Mouse (Mus musculus) fat pad, adult 2 months (tissue): ENCODE data around the gene Dzip1.

Experiments used
- DNase-seq: peaks from one replicate; pipeline ENCODE4 v3.0.0-alpha.2; 2011; ENCODE audit warnings: low read depth, low spot score; ENCODE audit errors: extremely low read depth

The Dzip1 gene

DNA sequence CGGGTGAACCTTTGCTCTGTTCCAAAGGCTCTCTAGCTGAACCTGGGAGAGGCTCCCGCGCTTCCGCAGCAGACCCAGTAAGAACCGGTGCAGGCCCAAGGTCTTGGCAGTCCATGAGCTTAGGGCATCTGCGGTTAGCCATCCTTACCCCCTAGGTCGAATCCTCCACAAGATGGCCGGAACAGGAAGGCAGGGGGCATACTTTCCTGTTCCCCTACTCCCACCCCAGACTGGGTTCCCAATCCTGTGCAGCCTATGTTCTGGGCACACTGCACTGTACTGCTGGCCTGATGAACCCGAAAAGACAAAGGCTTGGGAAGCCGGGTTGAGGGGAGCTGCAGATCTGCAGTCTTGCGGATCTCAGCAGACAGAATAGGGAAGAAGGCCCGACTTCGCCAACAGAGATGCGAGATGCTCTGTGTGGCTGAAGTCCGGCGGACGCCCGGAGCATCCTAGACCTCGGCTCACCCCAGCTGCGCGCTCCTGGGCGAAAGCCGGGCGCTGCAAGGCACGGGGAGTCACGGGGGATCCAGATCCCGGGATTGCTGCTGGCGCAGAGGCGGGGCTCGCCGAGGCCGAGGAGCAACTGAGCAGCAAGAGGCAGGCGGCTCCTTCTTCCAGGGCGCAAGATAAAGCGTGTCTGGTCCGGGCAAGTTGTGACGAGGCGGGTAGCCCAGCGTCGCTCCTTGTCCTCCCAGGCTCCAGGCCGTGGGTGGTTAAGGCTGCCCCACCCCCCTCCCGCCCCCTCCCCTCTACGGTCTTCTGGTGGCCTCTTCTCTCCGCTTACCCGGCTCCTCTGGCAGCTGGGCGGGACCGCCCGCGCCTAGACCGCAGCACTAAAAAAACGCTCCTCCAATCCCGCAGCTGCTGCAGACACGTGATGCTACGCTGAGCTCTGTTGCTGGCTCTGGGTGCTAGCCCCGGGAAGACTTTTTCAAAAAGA, at the start of gene Dzip1:
Gene Dzip1, minus strand, starts transcription at position 788 of the 943 bp plus-strand sequence.
- no peak for DNase-seq

DNA sequence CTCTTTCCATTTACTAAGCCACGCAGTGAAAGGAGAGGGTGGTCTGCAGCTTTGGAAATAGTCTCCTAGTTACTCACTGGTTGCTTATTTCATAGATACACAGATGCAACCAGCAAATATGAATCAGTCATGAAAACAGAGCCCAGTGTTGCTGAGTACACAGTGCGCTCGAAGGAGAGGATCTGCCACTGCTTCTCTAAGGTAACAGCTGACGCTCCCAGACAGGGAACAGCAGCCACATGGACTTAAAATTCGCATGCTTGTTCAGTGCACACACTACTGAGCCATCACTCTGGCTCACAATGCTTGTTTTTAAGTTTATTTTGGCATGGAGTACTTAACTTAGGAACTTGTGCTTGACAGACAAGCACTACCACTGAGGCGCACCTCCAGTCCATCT, 47.0 kb upstream of the Dzip1 start:
- DNase-seq: no peak

GRCm38 (mm10) chr14:118967646-118968045, 42.4 kb upstream of the Dzip1 start:
- no peak for DNase-seq

DNA sequence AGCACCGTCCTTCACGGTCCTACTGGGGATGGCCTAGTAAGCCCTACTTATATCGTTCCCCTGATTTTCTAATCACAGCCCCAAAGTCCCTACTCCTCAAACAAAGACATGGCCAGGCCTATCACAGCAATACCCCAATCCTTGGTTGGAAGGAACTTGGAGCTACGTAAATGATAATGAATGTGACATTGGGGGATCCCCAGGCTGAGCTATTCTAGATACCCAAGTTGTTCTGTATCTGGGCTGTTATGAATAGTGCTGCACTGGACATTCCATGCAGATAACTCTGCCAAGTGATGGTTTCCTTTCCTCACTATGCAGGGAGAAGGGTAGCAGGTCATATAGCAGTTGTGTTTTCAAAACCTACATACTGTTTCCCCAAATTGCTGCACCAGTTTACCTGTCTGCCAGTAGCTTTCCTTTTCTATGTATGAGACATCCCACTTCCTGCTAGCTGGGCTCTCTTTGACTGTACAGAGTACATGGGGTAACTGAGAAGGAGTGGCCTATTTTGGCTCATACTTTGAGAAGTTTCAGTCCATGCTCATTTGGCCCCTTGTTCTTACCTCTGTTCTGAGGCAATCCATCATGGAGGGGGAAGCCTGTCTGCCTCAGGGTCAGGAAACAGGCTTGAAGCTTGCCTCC, 40.2 kb upstream of the Dzip1 start:
- DNase-seq: no peak

GRCm38 (mm10) chr14:118958010-118958409, 32.8 kb upstream of the Dzip1 start:
- DNase-seq: peak; percentile 31

GRCm38 (mm10) chr14:118951912-118952583, 26.8 kb upstream of the Dzip1 start:
- peak; percentile 14 for DNase-seq

DNA sequence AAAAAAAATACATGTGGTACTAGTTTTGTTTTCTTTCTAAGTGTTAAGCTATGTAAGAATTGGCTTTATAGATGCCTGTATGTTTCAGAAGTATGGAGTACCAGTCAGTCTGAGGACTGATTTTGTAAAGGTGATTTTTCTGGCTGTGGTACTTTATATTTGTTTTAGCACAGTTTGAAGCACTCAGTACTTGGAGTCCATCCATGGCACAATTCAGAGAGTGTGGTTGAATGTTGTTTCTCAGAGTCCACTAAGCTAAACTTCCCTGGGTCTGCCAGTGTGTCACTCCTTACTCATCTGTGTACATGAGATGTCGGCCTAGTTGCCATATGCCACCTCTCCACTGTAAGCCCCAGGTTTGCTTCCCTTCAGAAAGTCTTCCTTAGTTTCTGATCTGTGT, 23.6 kb upstream of the Dzip1 start:
- DNase-seq: no peak

GRCm38 (mm10) chr14:118944702-118945101, 19.4 kb upstream of the Dzip1 start:
- no peak for DNase-seq

DNA sequence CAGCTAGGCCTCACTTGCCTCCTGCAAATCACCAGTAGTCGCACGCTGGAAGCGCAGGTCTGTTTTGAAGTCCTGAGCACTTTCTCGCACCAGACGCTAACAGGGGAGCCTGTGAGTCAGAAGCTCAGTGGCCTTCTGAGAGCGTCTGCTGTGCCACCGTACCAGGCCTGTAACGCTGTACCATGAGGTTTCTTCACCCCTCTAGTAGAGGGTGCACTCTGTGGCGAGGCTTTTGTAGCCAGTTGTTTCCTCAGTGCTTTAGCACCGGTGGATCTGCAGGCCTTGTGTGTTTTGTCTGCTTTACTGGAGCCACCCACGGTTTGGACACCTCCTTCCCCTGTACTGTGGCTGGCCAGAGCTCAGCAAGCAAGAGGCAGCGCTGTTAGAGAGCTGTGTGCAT, 16.8 kb upstream of the Dzip1 start:
- no peak for DNase-seq

GRCm38 (mm10) chr14:118940796-118941495, 15.7 kb upstream of the Dzip1 start:
- DNase-seq: no peak

DNA sequence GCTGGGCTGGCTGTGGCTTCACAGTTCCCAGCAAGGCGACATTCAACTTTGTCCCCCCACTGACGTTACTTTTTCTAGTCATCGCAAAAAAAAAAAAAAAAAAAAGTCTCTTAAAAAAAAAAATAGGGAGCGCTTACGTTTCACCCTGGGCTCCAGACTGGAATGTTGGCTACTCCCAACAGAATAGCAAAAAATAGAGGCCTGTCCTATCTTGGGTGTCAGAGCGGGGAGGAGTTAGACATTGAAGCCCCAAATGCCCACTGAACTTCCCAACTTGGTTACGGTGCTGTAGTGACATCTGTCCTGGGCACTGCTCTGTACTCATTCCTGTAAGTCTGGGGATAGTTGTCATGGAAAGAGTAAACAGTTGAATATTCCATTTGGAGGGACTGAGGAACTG, 13.3 kb upstream of the Dzip1 start:
- no peak for DNase-seq

DNA sequence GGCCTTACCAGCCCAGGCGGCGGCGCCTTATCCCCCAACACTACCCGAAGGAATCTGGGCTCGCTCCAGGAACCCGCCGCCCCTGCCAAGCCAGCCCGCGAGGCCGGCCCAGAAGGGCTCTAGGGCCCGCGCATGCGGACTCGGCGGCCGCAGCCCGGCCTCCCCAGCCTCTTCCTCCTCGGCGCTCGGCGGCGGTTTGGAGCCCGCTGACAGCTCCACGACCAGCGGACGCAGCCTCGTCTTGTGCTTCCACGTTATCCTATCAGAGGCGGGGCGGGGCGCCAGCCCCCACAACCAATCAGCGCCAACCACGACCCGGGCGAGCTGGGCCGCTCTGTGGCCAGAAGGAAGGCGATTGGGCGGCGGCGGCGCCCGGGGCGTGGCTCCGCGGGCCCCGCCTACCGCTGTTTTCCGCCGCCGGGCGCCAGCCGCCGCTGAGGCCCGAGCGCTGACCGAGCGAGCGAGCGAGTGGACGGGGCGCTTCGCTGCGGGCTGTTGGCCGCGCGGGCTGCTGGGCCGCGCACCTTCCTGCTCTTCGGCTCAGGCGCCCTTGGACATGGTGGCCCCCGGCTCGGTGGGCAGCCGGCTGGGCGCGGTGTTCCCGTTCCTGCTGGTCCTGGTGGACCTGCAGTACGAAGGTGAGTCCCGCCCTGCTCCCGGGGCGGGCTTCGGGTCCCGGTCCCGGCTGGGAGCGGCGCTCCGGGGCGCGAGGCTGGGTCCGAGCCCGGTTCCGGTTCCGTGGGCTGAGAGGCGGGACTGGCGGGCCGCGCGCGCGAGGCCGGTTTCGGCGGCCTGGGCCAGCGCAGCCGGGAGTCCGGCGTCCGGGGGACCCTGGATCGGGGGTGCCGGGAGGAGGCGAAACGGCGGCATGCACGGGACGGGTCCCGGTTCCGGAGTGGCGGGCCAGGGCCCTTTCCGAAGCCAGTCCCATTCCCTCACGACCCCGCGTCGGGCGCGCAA, 12.6 kb upstream of the Dzip1 start, which contains the start of gene Dnajc3:
Gene Dnajc3, plus strand, starts transcription at position 444 of the 960 bp plus-strand sequence.
- peak; percentile 50 for DNase-seq

DNA sequence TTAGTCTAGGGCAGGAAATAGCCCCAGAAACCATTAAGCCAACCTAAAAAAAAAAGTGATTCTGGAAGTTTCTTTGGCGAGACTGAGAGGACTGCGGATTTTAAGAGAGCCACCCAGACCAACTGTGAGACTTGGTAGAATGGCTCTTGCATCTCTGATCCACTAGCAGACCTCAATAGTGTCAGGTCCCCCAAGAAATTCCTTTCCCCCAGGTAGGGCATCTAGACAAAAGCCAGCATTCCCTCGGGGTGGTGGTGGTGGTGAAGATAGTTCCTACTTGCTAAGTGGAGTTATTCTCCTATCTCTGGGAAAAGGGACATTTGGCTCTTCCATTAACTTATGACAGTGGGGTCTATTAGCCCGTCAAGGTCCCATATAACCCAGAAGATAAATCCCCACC, 11.7 kb upstream of the Dzip1 start:
- DNase-seq: no peak

DNA sequence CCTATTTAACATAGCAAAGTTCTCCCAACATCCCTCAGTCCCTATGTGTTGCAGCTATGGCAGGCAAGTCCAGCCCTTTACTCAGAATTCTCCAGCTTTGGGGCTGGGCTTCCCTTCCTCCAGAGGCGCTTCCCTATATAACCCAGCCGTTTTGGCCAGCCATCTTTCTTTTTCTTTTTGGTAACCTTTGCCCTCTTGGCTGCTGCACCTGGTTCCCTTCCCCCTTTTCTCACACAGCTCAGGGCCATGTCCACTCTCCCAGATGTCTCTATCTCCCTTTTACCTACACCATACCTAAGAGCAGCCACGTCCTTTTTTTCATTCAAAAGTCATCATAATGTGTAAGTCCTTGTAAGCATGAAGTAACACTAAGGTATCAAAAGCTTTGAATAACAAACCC, 11.0 kb upstream of the Dzip1 start:
- DNase-seq: no peak

GRCm38 (mm10) chr14:118934686-118935085, 9.4 kb upstream of the Dzip1 start:
- no peak for DNase-seq

- no peak for DNase-seq
Observed at GRCm38 (mm10) chr14:118932956-118933355, 7.7 kb upstream of the Dzip1 start.

GRCm38 (mm10) chr14:118931181-118931580, 5.9 kb upstream of the Dzip1 start:
- DNase-seq: no peak

GRCm38 (mm10) chr14:118930777-118931176, 5.5 kb upstream of the Dzip1 start:
- no peak for DNase-seq

GRCm38 (mm10) chr14:118929779-118930178, 4.5 kb upstream of the Dzip1 start:
- DNase-seq: no peak

DNA sequence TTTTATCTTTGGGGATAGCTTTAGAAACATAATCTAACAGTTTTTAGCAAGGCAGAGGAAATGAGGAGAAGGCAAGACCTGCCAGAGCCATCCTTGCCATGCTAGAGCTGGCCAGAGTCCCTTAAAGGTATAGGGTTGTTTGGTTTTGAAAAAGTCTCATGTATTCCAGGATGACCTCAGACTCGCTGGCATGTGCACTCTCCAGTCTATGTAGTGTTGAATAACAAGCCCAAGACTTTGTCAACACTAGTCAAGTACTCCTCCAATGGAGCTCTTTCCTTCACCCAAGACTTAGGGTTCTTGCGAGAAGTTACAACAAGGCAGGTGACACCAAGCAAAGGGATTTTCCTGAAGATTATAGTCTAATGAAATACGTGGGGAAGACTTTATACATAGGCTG, 3.3 kb upstream of the Dzip1 start:
- no peak for DNase-seq
